Mouse (Mus musculus) liver, postnatal 0 days (tissue): ENCODE results near the gene Elmo1.

Experiments used
- CTCF ChIP-seq: sonication (generic); IDR thresholded peaks from 2 replicates; pipeline ENCODE4 v1.5.1; 2016; ENCODE audit warnings: antibody characterized with exemption, low read depth
- EP300 ChIP-seq: IDR thresholded peaks from 2 replicates; pipeline ENCODE4 v1.6.1; 2016; ENCODE audit warnings: antibody characterized with exemption, low read depth, mild to moderate bottlenecking

- TF ChIP-seq CTCF (no peak), EP300 (no peak)
These were observed 143.3 kb downstream of the Elmo1 start for GRCm38 (mm10) chr13:20233707-20234106.
